Mouse (Mus musculus) embryonic facial prominence, embryonic 13.5 days (tissue): ENCODE measurements around the gene Pax6. TPM values are rescaled to one million over a fixed set of nuclear protein-coding genes. Genes with fewer than 3 reads are reported as not detected.

Experiments
- ATAC-seq: fragments of 200-750 bp; cut with Nextera tagmentation; 2 replicates; pipeline ENCODE4 v1.8.0; 2017; ENCODE audit warnings: low read depth; ENCODE audit not compliant: insufficient number of reproducible peaks, insufficient read depth, low FRiP score, low TSS enrichment
- H3K27ac ChIP-seq: fragments of 300-500 bp; sonication (generic); 2 replicates; pipeline ENCODE4 v1.5.1; 2015; ENCODE audit warnings: moderate library complexity, mild to moderate bottlenecking, inconsistent platforms
- H3K27me3 ChIP-seq: fragments of 300-500 bp; sonication (generic); 2 replicates; pipeline ENCODE4 v1.6.1; 2015; ENCODE audit warnings: mild to moderate bottlenecking, inconsistent platforms
- H3K36me3 ChIP-seq: fragments of 300-500 bp; sonication (generic); 2 replicates; pipeline ENCODE4 v1.6.1; 2015; ENCODE audit warnings: mild to moderate bottlenecking, inconsistent platforms
- H3K4me1 ChIP-seq: fragments of 300-500 bp; sonication (generic); 2 replicates; pipeline ENCODE4 v1.6.1; 2015; ENCODE audit warnings: inconsistent platforms
- H3K4me2 ChIP-seq: fragments of 300-500 bp; sonication (generic); 2 replicates; pipeline ENCODE4 v1.6.1; 2015; ENCODE audit warnings: moderate library complexity, mild to moderate bottlenecking, inconsistent platforms
- H3K4me3 ChIP-seq: fragments of 300-500 bp; sonication (generic); 2 replicates; pipeline ENCODE4 v1.5.1; 2015; ENCODE audit warnings: mild to moderate bottlenecking, inconsistent platforms
- H3K9ac ChIP-seq: fragments of 300-500 bp; sonication (generic); 2 replicates; pipeline ENCODE4 v1.6.1; 2015; ENCODE audit warnings: mild to moderate bottlenecking, inconsistent platforms
- H3K9me3 ChIP-seq: fragments of 300-500 bp; sonication (generic); 2 replicates; pipeline ENCODE4 v1.6.1; 2016; ENCODE audit warnings: inconsistent platforms
- WGBS: fragments of 180-500 bp; shearing (Covaris S2); methylation state at CpG from one replicate; pipeline ENCODE4 v1.1.7; 2015; ENCODE audit warnings: mixed read lengths; 5-methylcytosine and 5-hydroxymethylcytosine counted together
- polyA plus RNA-seq: library from polyadenylated mRNA; unstranded; fragments of >200 nt; fragmentation: Nextera tagmentation; extraction: Ambion mirVana; gene quantifications from 2 replicates; pipeline ENCODE4 v1.2.1, GENCODE M21; 2015

Pax6 gene
- polyA plus RNA-seq, 1 experiment from 2014 or later, result 1.6 TPM

- peaks cover 100% of the 10 kb centered on the region for H3K27me3 ChIP-seq
- no peak for ATAC-seq
- peaks cover 43% of the 10 kb centered on the region for H3K4me1 ChIP-seq
- H3K4me2 ChIP-seq, result no peak overlapping the region
- 2% methylated on average over 7 of the region's 7 CpGs for WGBS
- no peak overlapping the region for H3K9ac ChIP-seq
- no peak overlapping the region for H3K27ac ChIP-seq
- H3K36me3 ChIP-seq, result no peaks in the 10 kb centered on the region
- no peak overlapping the region for H3K4me3 ChIP-seq
- H3K9me3 ChIP-seq, result no peaks in the 10 kb centered on the region
Measured at GRCm38 (mm10) chr2:105678880-105679321, 10.2 kb downstream of the Pax6 start.

DNA sequence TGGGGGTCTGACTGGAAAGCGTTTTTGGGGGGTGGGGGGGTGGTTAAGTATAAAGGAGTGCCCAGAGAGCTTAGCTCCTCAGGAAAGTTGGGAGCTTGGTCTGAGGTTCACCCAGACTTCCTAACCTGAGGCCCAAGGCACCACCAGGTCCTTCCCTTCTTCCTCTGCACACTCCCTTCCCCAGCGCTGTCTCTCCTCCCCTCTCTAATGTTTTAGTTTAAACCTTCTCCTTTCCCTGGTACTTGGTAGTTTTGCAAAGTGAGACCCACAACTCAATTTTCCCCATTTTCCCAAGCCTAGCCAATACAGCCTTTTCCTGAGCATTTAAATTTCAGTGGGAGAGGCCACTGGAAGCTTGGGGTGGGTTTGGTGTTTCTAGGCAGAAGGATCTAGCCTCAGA lies 10.6 kb downstream of the Pax6 start:
- peaks cover 43% of the 10 kb centered on the region for H3K4me1 ChIP-seq
- peaks cover 99% of the 10 kb centered on the region for H3K27me3 ChIP-seq
- H3K4me3 ChIP-seq, result no peak overlapping the region
- H3K27ac ChIP-seq, result no peak overlapping the region
- no peak overlapping the region for H3K9ac ChIP-seq
- no peaks in the 10 kb centered on the region for H3K9me3 ChIP-seq
- no peaks in the 10 kb centered on the region for H3K36me3 ChIP-seq
- no peak overlapping the region for H3K4me2 ChIP-seq
- no peak for ATAC-seq
- WGBS, result 6% methylated on average over 2 of the region's 2 CpGs

DNA sequence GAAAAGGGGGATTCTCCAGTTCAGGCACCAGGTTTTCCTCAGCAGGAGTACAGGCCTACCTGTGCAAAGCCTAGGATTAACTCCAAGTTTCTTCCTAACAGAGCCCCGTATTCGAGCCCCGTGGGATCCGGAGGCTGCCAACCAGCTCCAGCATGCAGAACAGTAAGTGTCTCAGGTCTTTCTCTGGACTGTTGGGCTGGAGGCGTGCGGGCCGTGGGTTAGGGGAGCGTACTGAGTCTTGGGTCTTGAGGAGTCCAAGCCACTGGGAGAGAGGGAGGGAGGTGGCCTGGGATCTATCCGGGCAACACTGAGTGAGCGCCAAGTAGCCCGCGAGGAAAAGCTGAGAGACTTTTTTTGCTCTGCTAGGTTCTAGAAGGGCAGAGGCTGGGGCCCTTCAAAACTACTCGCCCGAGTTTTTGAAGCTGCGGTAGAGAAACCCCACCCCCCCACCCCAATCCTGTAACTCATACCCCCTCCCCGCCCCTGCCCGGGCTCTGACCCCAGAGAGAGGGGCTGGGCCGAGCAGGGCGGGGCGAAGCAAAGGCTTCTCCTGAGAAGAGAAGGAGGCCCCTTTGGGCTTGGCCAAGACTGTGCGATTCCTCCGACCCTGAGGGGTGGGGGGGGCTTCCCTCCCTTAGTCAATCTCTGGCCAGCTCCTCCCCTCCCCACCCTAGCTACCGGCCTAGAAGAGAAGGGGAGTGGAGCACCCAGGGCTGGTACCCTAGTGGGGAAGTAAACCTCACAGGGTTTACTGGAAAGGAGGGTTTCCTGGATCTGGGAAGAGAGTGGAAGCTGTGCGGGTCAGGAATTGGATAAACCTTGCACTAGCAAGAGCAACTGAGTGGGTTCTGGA lies 11.7 kb downstream of the Pax6 start:
- H3K4me1 ChIP-seq, result peaks cover 33% of the 10 kb centered on the region
- H3K9ac ChIP-seq, result no peak overlapping the region
- H3K27ac ChIP-seq, result no peak overlapping the region
- H3K27me3 ChIP-seq, result peaks cover 98% of the 10 kb centered on the region
- H3K36me3 ChIP-seq, result no peaks in the 10 kb centered on the region
- ATAC-seq, result peak; percentile 79
- WGBS, result 2% methylated on average over 23 of the region's 24 CpGs
- H3K9me3 ChIP-seq, result no peaks in the 10 kb centered on the region
- H3K4me3 ChIP-seq, result no peak overlapping the region
- H3K4me2 ChIP-seq, result no peak overlapping the region

GRCm38 (mm10) chr2:105680999-105681710 lies 12.5 kb downstream of the Pax6 start:
- no peaks in the 10 kb centered on the region for H3K9me3 ChIP-seq
- H3K27me3 ChIP-seq, result peaks cover 98% of the 10 kb centered on the region
- no peak overlapping the region for H3K27ac ChIP-seq
- ATAC-seq, result no peak
- WGBS, result 3% methylated on average over 30 of the region's 30 CpGs
- H3K36me3 ChIP-seq, result no peaks in the 10 kb centered on the region
- peaks cover 26% of the 10 kb centered on the region for H3K4me1 ChIP-seq
- peak overlapping the region; percentile 16; the same call in 1 of the 2 replicates for H3K4me3 ChIP-seq
- no peak overlapping the region for H3K9ac ChIP-seq
- H3K4me2 ChIP-seq, result peak overlapping the region; percentile 26

GRCm38 (mm10) chr2:105682011-105682501 lies 13.4 kb downstream of the Pax6 start:
- H3K27ac ChIP-seq, result no peak overlapping the region
- 0 out of 2 replicates have a peak overlapping the region, but pooled peaks have one; percentile 4 for H3K4me3 ChIP-seq
- ATAC-seq, result no peak
- WGBS, result 1% methylated on average over 23 of the region's 23 CpGs
- H3K36me3 ChIP-seq, result no peaks in the 10 kb centered on the region
- no peaks in the 10 kb centered on the region for H3K9me3 ChIP-seq
- no peak overlapping the region for H3K9ac ChIP-seq
- H3K4me1 ChIP-seq, result peaks cover 20% of the 10 kb centered on the region
- H3K4me2 ChIP-seq, result peak overlapping the region; percentile 26
- H3K27me3 ChIP-seq, result peaks cover 98% of the 10 kb centered on the region

- Histone ChIP-seq H3K27ac (no peak overlapping the region), H3K4me1 (peaks cover 25% of the 10 kb centered on the region), H3K9me3 (no peaks in the 10 kb centered on the region), H3K27me3 (peaks cover 98% of the 10 kb centered on the region), H3K9ac (no peak overlapping the region), H3K4me3 (no peak overlapping the region), H3K4me2 (no peak overlapping the region), H3K36me3 (no peaks in the 10 kb centered on the region)
- ATAC-seq, result no peak
- 6% methylated on average over 21 of the region's 21 CpGs for WGBS
Measured at GRCm38 (mm10) chr2:105682634-105683351, 14.1 kb downstream of the Pax6 start.

GRCm38 (mm10) chr2:105683771-105684410 lies 15.2 kb downstream of the Pax6 start:
- WGBS, result 7% methylated on average over 22 of the region's 22 CpGs
- H3K4me3 ChIP-seq, result no peak overlapping the region
- no peak overlapping the region for H3K9ac ChIP-seq
- no peaks in the 10 kb centered on the region for H3K9me3 ChIP-seq
- no peak overlapping the region for H3K27ac ChIP-seq
- ATAC-seq, result no peak
- H3K36me3 ChIP-seq, result no peaks in the 10 kb centered on the region
- H3K4me2 ChIP-seq, result no peak overlapping the region
- H3K4me1 ChIP-seq, result peaks cover 34% of the 10 kb centered on the region
- peaks cover 98% of the 10 kb centered on the region for H3K27me3 ChIP-seq

DNA sequence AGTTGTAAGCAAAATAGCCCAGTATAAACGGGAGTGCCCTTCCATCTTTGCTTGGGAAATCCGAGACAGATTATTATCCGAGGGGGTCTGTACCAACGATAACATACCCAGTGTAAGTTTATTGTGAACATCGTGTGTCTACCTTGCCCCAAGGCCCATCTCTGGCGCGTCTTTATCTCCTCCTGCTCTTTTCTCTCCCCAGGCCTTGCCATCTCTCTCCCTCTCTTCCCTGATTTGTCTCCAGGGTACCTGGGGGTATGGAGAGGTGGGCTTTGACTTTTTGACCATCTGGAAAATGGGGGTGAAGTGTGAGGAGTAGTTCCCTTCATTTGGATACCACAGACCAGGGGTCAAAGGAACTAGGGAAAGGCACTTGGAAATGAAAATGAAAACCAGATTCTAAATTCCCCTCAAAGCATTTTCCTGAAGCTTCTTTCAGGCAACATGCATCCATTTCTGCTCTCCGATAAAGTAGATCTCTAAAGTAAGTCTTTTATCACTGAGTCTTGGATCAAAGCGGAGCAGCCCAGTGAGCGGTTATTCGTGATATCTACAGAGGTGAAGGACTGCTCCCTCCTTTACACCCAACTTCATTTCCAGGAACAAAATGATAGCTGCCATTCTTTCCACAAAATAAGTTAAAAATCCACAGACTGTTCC lies 16.4 kb downstream of the Pax6 start:
- H3K36me3 ChIP-seq, result no peaks in the 10 kb centered on the region
- no peak for ATAC-seq
- WGBS, result 9% methylated on average over 11 of the region's 11 CpGs
- H3K4me3 ChIP-seq, result no peak overlapping the region
- no peak overlapping the region for H3K27ac ChIP-seq
- no peak overlapping the region for H3K4me2 ChIP-seq
- no peaks in the 10 kb centered on the region for H3K9me3 ChIP-seq
- no peak overlapping the region for H3K9ac ChIP-seq
- peaks cover 36% of the 10 kb centered on the region for H3K4me1 ChIP-seq
- peaks cover 98% of the 10 kb centered on the region for H3K27me3 ChIP-seq

GRCm38 (mm10) chr2:105685651-105686050 lies 17.0 kb downstream of the Pax6 start:
- Histone ChIP-seq H3K4me1 (peaks cover 31% of the 10 kb centered on the region), H3K4me3 (no peak overlapping the region), H3K27ac (no peak overlapping the region), H3K27me3 (peaks cover 98% of the 10 kb centered on the region), H3K4me2 (no peak overlapping the region), H3K36me3 (no peaks in the 10 kb centered on the region), H3K9ac (no peak overlapping the region), H3K9me3 (no peaks in the 10 kb centered on the region)
- 16% methylated on average over 11 of the region's 11 CpGs for WGBS
- no peak for ATAC-seq

GRCm38 (mm10) chr2:105686363-105687316 lies 17.9 kb downstream of the Pax6 start:
- Histone ChIP-seq H3K9me3 (no peaks in the 10 kb centered on the region), H3K4me3 (no peak overlapping the region), H3K36me3 (no peaks in the 10 kb centered on the region), H3K27ac (no peak overlapping the region), H3K4me2 (no peak overlapping the region), H3K4me1 (peaks cover 23% of the 10 kb centered on the region), H3K9ac (no peak overlapping the region), H3K27me3 (peaks cover 98% of the 10 kb centered on the region)
- ATAC-seq, result no peak
- WGBS, result 7% methylated on average over 36 of the region's 36 CpGs
